Mouse (Mus musculus) telencephalon, adult 2 months (tissue): ENCODE measurements at regions not wholly inside any gene's neighbourhood (a gene's known extent, or its start where the extent isn't known, plus 50 kb on each side); places are given as distances from the start of the nearest gene placed in this dataset.
A peak's percentile ranks its signal among the peaks of the same experiment; 100 is the strongest.
"Not testable (repeated sequence)": the region's sequence is repeated elsewhere in the genome, so short reads cannot be mapped to it uniquely, and the experiment has no call there.

Experiments used
- DNase-seq: peaks from one replicate; pipeline ENCODE4 v3.0.0-alpha.2; 2011; ENCODE audit warnings: low read depth, low spot score

DNA sequence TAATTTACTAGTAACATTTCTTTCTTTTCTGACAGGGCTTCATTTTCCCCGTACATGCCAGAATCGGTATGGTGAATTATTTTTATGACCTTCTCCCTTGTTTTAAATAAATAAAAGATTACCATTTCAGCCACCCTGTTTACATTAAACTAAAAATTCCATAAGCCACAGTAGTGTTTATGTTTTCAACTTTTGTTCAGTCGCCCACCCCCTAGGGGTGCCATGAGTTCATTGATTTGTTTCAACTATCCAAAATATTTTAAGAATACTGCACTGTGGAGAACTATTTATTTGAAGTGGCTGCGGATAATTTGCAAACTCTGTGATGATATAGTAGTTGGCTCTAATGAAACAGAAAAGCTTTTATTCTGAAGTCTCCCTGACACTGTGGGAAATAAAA, 132.9 kb downstream of the Tfec start:
- DNase-seq = no peak

DNA sequence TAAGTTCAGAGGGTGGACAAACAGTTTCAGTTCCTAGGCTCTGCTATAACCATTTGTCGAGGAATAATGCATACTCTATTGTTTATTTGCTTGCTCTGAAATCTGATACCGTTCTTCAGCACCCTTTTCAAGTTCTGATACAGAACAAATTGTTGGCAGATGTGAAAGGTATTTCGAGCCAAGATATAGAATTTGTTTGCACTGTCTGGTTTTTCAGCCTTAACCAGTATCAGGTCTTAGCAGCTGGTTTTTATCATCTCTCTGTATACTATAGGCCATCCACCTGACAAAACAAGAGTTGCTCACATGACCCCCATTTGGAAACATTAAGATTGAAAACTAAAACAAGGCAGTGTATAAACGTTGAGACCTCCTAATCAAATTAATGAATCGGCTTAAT, 133.5 kb downstream of the Tfec start:
- DNase-seq = no peak

DNA sequence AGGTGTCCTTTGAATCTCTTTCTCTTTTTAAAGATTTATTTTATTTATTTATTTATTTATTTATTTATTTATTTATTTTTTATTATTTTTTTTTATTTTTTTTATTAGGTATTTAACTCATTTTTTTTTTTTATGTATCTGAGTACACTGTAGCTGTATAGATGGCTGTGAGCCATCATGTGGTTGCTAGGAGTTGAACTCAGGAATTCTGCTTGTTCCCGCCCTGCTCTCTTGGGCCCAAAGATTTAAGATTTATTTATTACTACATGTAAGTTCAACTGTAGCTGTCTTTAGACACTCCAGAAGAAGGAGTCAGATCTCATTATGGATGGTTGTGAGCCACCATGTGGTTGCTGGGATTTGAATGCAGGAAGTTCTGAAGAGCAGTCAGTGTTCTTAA, 143.2 kb downstream of the Tfec start:
- not testable (repeated sequence) for DNase-seq

DNA sequence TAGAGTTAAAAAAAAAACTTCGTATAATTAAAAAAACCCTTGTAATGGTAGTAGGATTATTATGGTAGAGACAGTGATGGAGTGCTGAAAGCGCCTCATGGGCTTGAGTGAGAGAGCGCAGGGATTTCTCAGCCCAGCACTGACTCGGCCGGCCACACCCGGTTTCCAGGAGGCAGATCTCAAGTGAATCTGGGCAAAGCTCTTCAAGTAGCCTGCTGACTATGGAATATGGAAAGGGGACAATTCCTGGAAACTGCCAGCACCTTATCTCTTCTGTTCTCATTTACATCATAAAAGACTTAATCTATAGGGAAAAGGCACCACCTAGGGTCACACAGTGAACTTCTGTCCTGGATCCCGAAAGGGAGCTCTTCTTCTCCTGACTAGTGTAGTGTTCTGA, 165.1 kb downstream of the Tfec start:
- no peak for DNase-seq

DNA sequence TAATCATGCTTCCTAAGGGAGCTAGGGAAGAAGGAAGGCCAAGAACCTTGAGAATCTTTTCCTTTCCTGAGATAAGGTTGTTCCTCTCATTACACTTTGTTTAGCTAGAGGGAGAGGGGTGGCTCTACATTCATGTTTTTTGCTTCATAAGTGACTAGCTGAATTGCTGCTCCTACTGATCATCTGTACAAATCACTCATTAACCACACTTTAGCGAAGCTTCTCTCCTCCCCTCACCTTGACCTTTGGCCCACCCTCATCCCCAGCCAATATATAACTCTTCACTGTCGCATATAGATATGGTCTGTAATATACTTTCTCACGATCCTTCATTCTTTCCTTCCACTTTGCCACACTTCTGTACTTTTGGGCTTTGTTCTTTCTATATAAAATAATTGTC, 166.1 kb downstream of the Tfec start:
- no peak for DNase-seq

DNA sequence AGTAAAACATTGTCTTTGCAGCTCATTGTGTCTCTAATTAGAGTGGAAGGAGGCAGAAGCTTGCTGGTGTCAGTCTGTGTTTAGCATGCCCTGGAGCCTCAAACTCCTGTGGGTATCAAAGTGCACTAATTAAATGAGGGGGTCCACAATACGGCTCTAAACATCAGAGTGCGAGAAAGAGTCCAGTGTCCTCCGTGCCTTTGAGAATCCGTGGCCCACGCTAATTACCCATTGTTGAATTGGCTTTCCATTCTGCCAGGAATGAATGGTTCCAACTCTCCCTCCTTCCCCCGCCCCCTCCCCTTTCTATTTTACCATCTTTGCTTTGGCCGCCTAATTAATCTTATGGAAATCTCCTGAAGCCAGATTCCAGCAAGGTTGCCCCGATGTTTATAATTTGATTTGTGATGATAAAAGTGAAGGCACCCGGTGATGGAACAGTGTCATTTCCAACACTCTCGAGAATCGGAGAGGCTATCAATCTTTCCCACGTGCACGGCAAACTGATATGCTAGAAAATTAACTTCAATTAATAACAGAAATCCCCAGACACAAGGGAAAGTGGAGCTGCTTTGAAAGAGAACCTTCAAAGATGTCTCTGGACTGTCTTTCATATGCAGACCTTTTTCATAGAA, 170.9 kb downstream of the Tfec start:
- no peak for DNase-seq

DNA sequence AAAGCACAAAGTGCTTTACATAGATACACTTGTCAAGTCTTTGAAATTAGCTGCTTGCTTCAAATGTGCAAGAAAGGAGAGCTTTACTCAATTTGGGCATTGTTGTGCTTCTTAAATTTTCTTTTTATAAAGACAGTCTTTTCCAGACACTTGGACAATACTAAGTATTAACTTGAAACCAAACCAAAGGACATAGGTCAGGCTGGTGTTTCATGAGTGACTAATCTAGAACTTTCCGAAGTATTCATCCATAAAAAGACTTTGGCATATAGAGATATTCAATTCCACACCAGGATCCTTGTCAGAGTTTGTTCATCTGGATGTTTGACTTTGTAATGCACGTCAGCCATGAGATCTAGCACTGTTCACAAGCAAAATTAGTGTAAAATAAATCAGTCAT, 173.0 kb downstream of the Tfec start:
- DNase-seq = no peak

DNA sequence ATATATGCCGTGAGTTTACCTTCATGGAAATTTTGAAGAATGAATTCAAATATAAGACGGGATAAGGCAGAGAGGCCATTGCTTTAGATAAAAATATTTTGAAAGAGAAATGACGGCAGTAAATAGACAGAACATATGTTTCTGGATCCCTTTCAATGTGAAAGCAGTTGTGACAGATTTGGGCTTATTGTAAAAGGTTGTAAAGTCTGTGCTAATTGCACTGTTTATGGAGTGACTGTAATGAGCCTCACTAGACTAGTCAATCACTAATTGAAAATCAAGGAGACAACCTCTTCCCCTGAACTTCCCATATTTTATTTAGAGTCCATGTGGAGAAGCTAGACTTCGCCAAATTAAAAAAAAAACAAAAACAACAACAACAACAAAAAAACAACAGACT, 193.7 kb downstream of the Tfec start:
- DNase-seq = no peak

DNA sequence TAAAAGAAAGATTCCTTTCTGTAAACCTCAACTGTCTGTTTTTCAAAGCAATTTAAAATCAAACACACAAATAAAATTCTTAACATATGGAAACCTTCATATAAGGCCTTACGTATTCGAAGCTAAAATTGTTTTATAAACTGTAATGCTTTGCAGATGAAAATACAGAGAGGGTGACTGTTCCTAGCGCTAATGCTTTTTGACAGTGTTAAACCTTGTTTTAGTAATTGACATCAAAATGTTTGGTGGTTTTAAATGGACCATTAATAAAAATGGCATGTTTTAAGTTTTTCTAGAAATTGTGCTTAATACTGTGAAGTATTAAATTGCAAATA, 194.9 kb downstream of the Tfec start:
- no peak for DNase-seq

DNA sequence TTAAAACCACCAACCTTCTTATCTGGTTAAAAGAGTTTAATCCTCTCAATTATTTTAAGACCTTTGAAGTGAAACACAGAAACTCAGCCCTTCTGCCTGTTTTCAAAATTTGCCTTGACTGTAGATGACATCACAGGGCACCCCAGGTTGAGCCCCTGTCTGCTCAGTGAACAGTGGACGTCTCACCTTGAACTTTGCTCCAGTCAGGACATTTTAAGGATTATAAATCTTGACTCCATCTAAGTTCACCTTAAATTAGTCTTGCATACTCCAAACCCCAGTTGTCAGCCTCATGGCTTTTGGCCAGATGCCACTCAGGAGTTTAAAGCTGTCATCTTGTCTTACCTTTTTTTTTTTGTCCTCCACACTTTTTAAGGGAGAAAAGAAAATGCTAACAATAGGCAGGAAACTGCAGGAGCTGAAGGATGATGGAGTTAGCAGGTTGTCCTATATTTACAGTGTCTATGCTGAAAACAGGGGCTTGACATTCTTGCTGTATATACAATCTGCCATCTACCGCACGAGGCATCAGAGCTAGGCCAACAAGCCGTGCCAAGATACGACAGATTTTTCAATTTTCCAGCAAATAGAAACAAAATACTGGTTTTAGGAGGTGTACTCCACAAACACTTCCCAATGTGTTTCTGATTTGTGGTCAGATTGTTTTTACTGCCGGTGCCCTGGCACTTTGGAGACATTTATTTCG, 195.4 kb downstream of the Tfec start:
- DNase-seq = no peak

DNA sequence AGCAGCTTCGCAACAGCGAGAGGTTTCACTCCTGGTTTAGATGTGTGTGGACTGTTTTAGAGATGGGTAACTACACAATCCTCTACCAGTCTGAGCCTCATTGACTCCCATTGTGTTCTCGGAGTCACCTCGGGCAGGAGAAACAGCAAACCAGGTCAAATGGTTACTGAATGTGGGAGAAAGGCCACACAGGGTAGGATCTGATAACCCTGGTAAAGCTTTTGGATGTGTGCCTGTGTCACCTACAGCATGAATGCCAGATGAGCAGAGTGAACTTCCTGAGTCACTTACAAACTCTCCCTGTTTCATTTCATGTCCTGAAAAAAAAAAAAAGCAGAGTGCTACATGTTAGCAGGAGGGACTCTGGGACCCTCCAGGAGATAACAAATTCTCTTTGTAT, 201.0 kb downstream of the Tfec start:
- no peak for DNase-seq

DNA sequence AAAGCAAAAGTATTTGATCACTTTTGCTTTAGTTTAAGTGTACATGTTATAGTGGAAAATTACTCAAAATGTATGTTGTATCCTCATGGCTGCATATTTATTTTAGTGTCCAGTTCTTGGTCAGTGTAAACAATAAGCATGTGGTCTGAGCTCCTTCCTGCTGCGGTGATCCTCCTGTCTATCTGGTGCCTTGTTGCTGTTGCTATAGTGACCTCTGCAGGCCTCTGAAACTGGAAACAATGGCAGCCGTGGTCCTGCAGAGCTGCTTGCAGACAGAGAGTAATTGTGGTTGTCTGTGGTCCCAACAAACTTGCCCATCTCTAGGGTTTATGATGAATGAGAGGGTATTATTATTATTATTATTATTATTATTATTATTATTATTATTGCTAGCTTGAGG, 230.2 kb downstream of the Tfec start:
- DNase-seq = no peak

DNA sequence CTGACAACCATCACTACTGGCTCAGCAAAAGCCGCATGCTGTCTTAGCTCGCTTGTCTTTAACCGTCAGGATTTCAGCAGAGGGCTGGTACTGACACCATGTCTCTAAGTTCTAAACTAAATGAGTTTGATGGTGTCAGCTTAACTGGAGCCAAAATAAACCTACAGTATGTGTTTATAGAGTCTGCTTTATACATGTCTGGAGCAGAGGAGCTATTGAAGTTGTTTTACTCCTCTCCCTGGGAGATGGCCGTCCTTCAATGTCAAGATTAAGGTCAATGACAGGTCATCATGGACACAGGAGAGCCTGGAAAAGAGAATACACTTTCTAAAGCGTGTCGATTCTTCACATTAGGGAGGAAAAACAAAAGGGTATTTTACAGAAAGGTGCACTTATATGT, 231.0 kb downstream of the Tfec start:
- no peak for DNase-seq

DNA sequence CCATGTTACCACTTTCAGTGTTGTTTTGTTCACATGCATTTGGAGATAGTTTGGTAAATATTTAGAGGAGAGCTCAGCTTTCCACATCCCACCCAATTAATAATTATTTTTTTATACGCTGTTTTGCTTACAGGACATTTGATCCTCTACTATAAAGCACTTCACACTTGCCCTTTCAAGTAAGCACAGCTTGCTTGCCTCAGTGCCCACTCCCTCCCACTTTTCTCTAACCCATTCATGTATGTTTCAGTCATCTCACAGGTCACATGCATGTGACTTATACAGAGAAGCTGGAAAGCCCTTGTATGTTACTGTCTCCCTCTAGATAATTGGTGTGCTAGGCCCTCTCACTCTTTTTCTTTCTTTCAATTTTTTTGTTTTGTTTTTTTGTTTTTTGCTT, 252.0 kb downstream of the Tfec start:
- no peak for DNase-seq

DNA sequence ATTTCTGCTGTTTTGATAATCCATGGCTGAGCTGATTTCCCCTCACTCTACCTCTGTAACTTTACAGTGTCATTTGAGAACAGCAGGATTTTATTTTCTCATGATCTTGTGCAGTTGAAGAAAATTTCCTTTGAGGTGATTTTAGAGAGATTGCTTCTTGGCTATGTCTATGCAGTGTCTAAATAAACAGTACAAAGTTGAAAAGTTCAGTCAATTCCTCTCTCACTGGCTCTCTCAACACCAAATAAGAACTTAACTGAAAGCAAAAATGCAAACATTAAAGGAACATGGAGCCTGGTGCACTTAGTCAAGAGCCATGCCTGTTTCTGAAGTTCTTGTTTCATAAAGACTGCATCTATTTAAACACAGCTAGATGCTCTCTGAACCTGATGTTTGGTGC, 254.7 kb downstream of the Tfec start:
- DNase-seq = no peak

DNA sequence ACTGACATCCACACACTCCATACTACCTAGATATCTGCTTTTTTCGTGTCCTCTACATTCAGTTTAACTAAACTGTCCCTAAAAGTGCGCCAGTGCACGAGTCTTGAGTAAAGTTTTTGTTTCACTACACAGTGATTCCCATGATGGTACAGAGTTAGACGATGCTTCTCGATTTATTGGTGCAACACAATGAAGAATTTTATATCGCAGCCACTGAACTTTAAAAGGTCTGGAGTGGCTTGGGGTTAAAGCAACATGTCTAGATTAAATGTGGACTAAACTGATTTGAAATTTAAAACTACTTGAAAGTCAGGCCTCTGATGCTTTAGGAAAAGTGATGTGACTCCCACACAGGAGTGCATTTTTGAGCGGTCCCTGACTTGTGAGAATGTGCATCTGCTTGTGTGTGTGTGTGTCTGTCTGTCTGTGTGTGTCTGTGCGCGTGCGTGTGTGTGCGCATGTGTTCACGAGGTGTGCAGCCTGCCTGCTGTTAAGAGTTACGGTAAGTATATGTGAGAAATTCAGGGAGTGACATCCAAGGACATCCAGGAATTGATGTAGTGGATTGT, 261.4 kb downstream of the Tfec start:
- no peak for DNase-seq

DNA sequence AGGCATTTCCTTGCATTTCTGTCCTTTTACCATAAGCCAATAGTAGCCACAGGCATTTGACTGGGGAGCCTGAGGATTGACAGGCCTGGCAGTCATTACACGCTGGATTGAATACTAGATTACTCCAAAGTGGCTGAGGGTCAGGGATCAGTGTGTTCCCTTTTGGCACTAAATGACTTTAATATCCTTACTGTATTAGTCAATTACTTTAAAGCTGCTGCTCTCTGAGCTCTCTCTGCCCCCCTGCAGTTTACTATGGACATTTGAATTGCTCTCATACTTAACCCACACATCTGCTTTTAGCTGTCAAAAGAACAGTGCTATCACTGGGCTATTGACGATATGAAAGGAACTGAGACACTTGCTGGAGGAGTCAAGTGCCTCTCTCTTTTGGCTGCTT, 262.1 kb downstream of the Tfec start:
- no peak for DNase-seq

DNA sequence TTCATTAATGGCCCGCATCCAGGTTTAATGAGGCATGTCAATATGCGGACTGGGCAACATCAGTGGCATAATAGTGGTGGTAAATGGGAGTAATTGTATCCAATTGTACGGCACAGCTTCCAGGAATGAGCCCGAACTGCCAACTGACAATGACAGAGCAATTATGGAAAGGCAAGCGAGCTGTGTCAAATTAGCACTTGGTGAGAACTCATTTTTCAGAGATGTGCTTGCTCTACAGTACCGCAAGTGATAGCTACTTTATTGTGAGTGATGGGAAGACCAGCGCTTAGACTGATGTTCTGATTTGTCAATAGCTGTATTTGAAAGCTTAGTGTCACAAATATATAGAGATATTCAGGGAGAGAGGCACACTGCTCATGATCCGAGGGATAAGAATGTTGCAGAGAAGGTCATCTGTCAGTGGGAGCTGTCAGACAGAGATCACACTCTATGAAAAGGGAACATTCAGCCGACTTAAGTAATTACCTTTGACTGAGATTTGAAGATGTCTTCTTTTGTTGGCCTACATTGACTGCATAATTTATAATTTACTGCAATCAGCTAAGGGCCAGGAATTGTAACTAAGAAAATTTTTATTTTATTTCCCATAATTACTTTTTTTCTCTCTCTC, 290.7 kb downstream of the Tfec start:
- peak; percentile 2 for DNase-seq

DNA sequence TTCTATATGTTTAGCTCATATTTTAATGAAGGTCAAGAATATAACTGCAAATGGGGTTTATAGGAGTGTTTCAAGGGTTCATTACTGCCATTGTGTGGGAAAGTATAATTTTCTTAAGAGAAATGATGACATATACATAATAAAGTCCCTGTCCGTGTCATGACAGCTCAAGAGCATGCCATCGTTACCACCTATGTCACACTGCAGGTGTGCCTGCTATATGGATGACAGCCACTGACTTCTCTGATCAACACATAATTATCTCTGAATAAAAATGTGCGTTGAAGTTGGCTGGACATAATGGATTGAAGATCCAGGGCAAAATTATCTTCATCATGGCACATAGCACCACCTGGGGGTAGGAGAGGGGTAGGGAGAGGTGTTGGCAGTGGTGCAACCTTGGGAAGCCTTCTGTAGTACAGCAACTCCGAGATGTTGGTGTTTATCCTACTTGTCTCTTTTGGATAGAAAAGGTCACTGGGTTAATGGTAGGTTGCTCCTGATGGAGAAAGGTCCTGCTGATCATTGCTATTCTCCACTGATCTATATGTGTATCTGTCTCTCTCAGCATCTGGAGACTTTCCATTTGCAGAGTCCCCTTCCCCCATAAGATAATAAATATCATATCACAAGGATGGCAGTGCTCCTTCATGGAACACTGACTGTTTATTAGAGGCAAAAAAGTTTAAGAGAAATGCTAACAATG, 291.4 kb downstream of the Tfec start:
- DNase-seq = no peak

DNA sequence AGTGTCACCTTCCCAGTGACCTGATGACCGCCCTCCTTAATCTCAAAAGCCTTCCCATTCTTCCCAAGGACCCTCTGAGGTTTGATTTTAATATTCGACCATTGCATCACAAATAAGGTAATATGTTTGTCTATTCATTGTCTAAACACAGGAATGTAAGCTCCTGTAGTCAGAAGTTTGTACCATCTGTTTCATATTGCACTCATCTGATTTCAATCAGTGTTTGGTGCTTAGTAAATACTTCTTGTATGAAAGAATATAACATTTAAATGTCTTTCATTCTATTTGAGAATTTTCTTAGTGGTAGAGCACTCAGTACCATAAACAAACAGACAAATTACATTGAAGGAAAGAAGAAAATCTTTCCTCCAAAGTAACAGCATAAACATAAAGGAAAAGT, 305.8 kb downstream of the Tfec start:
- no peak for DNase-seq

DNA sequence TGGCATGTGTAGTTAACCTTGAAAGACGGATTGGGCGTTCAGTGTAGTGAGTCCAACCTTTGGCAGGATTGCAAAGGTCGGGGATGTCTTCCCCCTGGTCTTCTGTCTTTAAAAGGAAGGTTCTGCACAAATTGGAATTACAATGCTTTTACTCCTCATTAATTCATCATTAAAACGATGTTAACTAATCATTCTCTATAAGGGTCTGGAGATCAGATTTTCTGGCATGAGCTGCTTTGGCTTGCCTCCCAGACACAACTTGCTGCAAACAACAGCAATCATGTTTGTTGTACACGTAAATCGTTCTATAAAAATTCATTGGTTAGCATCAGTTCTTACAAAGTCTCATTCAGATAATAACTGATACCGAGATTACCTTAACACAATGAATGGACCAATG, 315.9 kb downstream of the Tfec start:
- no peak for DNase-seq

DNA sequence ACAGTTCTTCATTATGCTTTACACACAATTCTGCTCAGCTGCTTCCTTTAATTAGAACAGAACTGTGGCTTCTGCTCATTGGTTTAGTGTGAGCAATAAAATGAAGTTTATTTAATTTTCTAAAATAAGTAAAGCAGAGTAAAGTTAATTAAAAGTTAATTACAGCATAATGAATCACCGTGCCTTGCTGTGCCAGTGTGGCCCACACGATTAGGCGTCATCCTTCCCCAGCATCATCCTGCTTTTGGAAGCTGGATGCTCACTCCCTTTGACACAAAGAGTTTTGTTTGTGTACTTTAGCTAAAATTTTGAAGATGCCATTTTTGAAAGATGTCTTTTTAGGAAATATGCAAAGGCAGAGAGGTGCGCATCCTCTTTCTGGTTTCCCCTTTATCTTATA, 316.4 kb downstream of the Tfec start:
- DNase-seq = no peak

DNA sequence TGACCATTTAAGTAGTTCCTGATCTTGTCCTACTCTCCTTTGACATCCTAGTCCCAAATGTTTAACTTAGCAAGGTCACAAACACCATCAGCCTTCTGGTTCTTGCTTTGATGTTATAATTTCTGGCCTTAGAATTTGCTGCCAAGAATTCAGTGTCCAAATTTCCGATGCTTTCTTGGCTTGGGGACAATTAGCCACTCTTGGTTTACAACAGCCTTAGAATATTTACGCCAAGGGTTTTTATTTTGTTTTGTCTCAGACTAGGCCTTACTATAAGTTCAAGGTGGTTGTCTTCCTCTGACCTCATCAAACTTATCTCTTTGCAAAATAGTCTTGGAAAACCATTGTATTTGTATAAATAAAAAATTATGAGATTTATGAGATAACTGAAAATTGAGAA, 322.4 kb downstream of the Tfec start:
- no peak for DNase-seq
